Mouse (Mus musculus) myocyte (in vitro differentiated cells): ENCODE results near the gene Ptpro.

Experiments used
- CEBPB ChIP-seq: IDR thresholded peaks from 2 replicates; pipeline ENCODE4 v1.6.1; 2011; ENCODE audit warnings: mild to moderate bottlenecking, moderate library complexity; ENCODE audit not compliant: poor library complexity, insufficient read depth, severe bottlenecking
- E2F4 ChIP-seq: IDR thresholded peaks from one replicate; pipeline ENCODE4 v1.6.1; 2011; ENCODE audit warnings: mild to moderate bottlenecking, control low read depth, moderate library complexity; ENCODE audit not compliant: insufficient read depth
- MAX ChIP-seq: IDR thresholded peaks from one replicate; pipeline ENCODE4 v1.6.1; 2011; ENCODE audit warnings: low read depth, mild to moderate bottlenecking, control low read depth
- MYOD1 ChIP-seq, 3 experiments: IDR thresholded peaks; one replicate each; pipeline ENCODE4 v1.6.1; 2011; ENCODE audit warnings: control low read depth in 2 of 3, low read depth in 2 of 3, mild to moderate bottlenecking in 2 of 3, moderate library complexity in 1 of 3; ENCODE audit not compliant: insufficient read length in 2 of 3, control insufficient read depth in 1 of 3
- MYOG ChIP-seq, 3 experiments: IDR thresholded peaks; one replicate each; pipeline ENCODE4 v1.6.1; 2011; ENCODE audit warnings: control low read depth in 2 of 3, low read depth in 2 of 3, mild to moderate bottlenecking in 2 of 3; ENCODE audit not compliant: insufficient read length in 2 of 3, control insufficient read depth in 1 of 3, insufficient read depth in 1 of 3
- POLR2A ChIP-seq: IDR thresholded peaks from one replicate; pipeline ENCODE4 v1.6.1; 2011; ENCODE audit warnings: low read depth, mild to moderate bottlenecking, control low read depth, moderate library complexity; ENCODE audit not compliant: insufficient read length
- POLR2AphosphoS2 ChIP-seq: IDR thresholded peaks from one replicate; pipeline ENCODE4 v1.6.1; 2011; ENCODE audit warnings: low read depth, control low read depth; ENCODE audit not compliant: insufficient read length
- REST ChIP-seq: IDR thresholded peaks from one replicate; pipeline ENCODE4 v1.6.1; 2011; ENCODE audit warnings: mild to moderate bottlenecking, control low read depth, moderate library complexity; ENCODE audit not compliant: insufficient read depth, insufficient read length
- SRF ChIP-seq: IDR thresholded peaks from one replicate; pipeline ENCODE4 v1.6.1; 2011; ENCODE audit warnings: low read depth; ENCODE audit not compliant: control insufficient read depth, insufficient read length
- TCF12 ChIP-seq: IDR thresholded peaks from one replicate; pipeline ENCODE4 v1.6.1; 2011; ENCODE audit warnings: mild to moderate bottlenecking, control low read depth; ENCODE audit not compliant: poor library complexity, insufficient read depth, severe bottlenecking
- USF1 ChIP-seq: IDR thresholded peaks from one replicate; pipeline ENCODE4 v1.6.1; 2011; ENCODE audit warnings: low read depth, mild to moderate bottlenecking, control low read depth, moderate library complexity

DNA sequence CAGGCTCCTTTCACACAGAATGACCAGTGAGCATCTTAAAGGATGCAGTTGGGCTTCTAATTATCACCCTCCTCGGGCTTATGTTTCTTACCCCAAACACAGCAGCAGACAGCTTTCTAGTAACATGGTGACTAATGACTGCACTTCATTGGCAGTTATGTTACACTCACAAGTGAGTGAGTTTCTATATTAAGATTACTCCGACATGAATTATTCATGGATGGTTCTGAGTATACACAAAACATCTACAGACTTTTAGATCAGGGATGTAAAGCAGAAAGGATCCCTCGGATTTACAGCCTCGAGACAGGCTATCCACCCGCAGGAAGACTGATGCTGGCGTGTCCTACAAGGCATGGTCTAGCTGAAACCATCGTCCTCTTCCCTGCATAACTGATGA is 230.8 kb downstream of the Ptpro start:
- TF ChIP-seq MYOD1 (IDR thresholded peaks at IDR 0.05; ENCODE audit: control insufficient read depth in 1 of 3, insufficient read length in 2 of 3, low read depth in 2 of 3) (no peak), POLR2A (no peak), E2F4 (no peak), USF1 (no peak), POLR2AphosphoS2 (no peak), MAX (no peak), CEBPB (no peak), SRF (no peak), MYOG (IDR thresholded peaks at IDR 0.05; ENCODE audit: control insufficient read depth in 1 of 3, insufficient read depth in 1 of 3, insufficient read length in 2 of 3, low read depth in 2 of 3) (no peak), TCF12 (no peak), REST (no peak)
